Mouse (Mus musculus): Measurements from ENCODE around the gene Rassf5. TPM values are rescaled to one million over a fixed set of nuclear protein-coding genes. Genes with fewer than 3 reads are reported as not detected.
"Not testable (repeated sequence)": the region's sequence is repeated elsewhere in the genome, so short reads cannot be mapped to it uniquely, and the experiment has no call there.

The Rassf5 gene
- polyA plus RNA-seq, 1 experiment from 2014 or later = 1.2 TPM

DNA sequence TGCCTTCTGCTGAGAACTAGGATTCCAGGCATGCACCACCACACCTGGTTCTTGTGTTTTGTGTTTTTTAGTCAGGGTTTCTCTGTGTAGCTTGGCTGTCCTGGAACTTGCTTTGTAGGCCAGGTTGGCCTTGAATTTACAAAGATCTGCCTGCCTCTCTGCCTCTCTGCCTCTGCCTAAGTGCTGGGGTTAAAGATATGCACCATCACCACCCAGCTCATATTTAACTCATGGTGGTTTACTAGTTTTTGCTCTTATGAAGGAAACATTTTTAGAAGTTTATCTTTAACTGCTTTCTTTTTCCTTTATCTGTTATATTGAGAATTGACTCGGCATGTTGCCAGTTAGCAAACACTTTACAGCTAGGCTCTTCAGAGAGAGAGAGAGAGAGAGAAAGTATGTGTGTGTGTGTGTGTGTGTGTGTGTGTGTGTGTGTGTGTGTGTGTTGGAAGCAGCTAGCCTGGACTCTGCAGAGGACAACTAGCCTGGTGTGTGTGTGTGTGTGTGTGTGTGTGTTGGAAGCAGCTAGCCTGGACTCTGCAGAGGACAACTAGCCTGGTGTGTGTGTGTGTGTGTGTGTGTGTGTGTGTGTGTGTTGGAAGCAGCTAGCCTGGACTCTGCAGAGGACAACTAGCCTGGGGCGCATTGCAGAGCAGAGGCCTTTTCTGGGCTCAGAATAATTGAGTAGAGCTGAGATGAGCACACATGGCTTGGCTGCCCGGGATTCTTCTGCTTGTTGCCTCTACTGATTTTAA is 85.3 kb downstream of the Rassf5 start:
- H3K27ac ChIP-seq (replicated peaks); DNase-seq (ENCODE audit: low spot score); H3K4me3 ChIP-seq; H3K4me1 ChIP-seq; H3K27me3 ChIP-seq (replicated peaks; ENCODE audit: low read depth, poor library complexity, severe bottlenecking); H3K9me3 ChIP-seq: not testable (repeated sequence)
- WGBS = 94% methylated on average over 3 of the region's 3 CpGs
- peaks cover 80% of the 10 kb centered on the region for H3K36me3 ChIP-seq (replicated peaks)

DNA sequence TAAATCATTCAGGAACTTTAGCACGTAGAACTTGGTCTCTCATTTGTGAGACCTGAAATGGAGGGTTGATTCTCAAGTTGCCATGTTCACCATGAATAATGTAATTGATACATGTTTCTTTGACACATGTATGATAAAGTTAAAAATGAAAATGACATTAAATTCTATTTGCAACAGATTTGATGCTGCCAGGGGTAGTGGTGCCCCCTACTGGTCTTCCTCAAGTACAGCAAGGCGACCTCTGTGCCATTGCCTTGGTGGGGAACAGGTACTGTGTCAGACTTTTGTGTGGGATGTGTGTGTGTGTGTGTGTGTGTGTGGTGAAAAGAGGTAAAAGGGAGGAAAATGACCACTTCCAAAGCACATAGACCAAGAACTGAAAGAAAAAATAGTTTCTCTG is 89.6 kb downstream of the Rassf5 start:
- no peaks in the 10 kb centered on the region for H3K27me3 ChIP-seq (replicated peaks; ENCODE audit: low read depth, poor library complexity, severe bottlenecking)
- no peak overlapping the region for H3K4me3 ChIP-seq
- DNase-seq (ENCODE audit: low spot score) = peak; percentile 50
- H3K27ac ChIP-seq (replicated peaks) = no peak overlapping the region
- H3K36me3 ChIP-seq (replicated peaks) = peaks cover 37% of the 10 kb centered on the region
- H3K9me3 ChIP-seq = no peaks in the 10 kb centered on the region
- peaks cover 10% of the 10 kb centered on the region for H3K4me1 ChIP-seq
- WGBS = 57% methylated on average over 2 of the region's 2 CpGs

- peaks cover 13% of the 10 kb centered on the region for H3K36me3 ChIP-seq (replicated peaks)
- H3K9me3 ChIP-seq = no peaks in the 10 kb centered on the region
- H3K27ac ChIP-seq (replicated peaks) = peak within 1 kb of the TSS; percentile 90
- H3K4me3 ChIP-seq = peak within 1 kb of the TSS; percentile 89
- peak; percentile 93 for DNase-seq (ENCODE audit: low spot score)
- H3K27me3 ChIP-seq (replicated peaks; ENCODE audit: low read depth, poor library complexity, severe bottlenecking) = no peaks in the 10 kb centered on the region
- H3K4me1 ChIP-seq = peaks cover 10% of the 10 kb centered on the region
- under 1% methylated on average over 27 of the region's 27 CpGs for WGBS
These were observed 91.9 kb downstream of the Rassf5 start, which contains the start of gene Eif2d for GRCm38 (mm10) chr1:131153018-131153629. TSS of gene Eif2d (plus strand) at chr1:131153181.

DNA sequence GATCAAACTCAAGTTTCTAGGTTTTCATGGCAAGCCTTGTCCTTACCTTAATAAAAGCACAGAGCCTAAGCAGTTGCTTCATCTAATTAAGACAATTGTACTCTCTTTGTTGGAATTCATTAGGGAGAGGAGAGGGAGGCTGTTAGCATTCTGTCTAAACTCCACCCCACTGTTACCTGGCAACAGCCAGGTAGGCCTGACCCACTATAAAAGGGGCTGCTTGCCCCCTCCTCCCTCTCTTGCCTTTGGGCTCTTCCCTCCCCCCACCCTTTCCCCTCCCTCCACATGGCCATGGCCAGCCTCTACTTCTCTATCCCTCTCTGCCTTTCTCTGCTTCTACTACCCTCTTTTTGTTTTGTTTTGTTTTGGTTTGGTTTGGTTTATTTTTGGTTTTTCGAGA is 95.6 kb downstream of the Rassf5 start:
- no peaks in the 10 kb centered on the region for H3K9me3 ChIP-seq
- DNase-seq (ENCODE audit: low spot score) = no peak
- peaks cover 10% of the 10 kb centered on the region for H3K4me1 ChIP-seq
- 69% methylated on average over 1 of the region's 1 CpGs for WGBS
- H3K27me3 ChIP-seq (replicated peaks; ENCODE audit: low read depth, poor library complexity, severe bottlenecking) = no peaks in the 10 kb centered on the region
- no peaks in the 10 kb centered on the region for H3K36me3 ChIP-seq (replicated peaks)
- no peak overlapping the region for H3K27ac ChIP-seq (replicated peaks)
- no peak overlapping the region for H3K4me3 ChIP-seq

DNA sequence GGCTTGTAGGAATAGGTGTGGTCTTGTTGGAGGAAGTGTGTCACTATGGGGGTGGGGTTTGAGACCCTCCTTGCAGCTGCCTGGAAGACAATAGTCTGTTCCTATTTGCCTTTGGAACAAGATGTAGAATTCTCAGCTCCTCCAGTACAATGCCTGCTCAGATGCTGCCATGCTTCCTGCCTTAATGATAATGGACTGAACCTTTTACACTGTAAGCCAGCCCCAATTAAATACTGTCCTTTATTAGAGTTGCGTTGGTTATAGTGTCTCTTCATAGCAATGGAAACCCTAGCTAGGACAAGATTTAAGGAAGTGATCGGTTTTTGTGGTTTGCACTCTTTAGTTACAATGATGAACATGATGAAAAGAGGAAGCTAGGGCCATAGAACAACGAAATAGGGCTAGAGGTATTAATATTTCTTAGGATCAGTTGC is 98.9 kb downstream of the Rassf5 start:
- H3K4me3 ChIP-seq = no peak overlapping the region
- no peaks in the 10 kb centered on the region for H3K9me3 ChIP-seq
- DNase-seq (ENCODE audit: low spot score) = no peak
- no peaks in the 10 kb centered on the region for H3K36me3 ChIP-seq (replicated peaks)
- WGBS = 88% methylated on average over 3 of the region's 3 CpGs
- H3K27me3 ChIP-seq (replicated peaks; ENCODE audit: low read depth, poor library complexity, severe bottlenecking) = no peaks in the 10 kb centered on the region
- H3K27ac ChIP-seq (replicated peaks) = no peak overlapping the region
- no peaks in the 10 kb centered on the region for H3K4me1 ChIP-seq

- not testable (repeated sequence) for H3K36me3 ChIP-seq (replicated peaks); H3K9me3 ChIP-seq; H3K4me3 ChIP-seq; H3K4me1 ChIP-seq; DNase-seq (ENCODE audit: low spot score); H3K27me3 ChIP-seq (replicated peaks; ENCODE audit: low read depth, poor library complexity, severe bottlenecking); H3K27ac ChIP-seq (replicated peaks)
- WGBS = 85% methylated on average over 3 of the region's 3 CpGs
These were observed 99.8 kb downstream of the Rassf5 start for GRCm38 (mm10) chr1:131145222-131145621.

DNA sequence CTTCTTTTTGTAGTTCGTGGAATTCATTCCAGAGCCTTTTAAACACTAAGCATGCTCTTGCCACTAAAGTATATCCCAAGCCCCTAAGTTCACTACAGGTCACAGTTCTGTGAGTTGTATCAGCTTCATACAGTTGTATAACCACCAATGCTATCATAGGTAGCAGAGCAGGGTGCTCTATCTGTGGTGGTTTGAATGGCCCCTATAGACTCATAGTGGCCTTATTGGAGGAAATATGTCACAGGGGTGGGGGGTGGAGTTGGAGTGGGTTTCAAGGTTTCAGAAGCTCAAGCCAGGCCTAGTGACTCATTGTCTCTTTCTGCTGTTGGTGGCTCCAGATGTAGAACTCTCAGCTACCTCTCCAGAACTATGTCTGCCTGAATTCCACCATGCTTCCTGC is 102.6 kb downstream of the Rassf5 start:
- DNase-seq (ENCODE audit: low spot score) = no peak
- Histone ChIP-seq H3K4me1 (peaks cover 10% of the 10 kb centered on the region), H3K36me3 (replicated peaks) (no peaks in the 10 kb centered on the region), H3K9me3 (no peaks in the 10 kb centered on the region), H3K27me3 (replicated peaks; ENCODE audit: low read depth, poor library complexity, severe bottlenecking) (no peaks in the 10 kb centered on the region), H3K4me3 (no peak overlapping the region), H3K27ac (replicated peaks) (no peak overlapping the region)
- WGBS = 83% methylated on average over 1 of the region's 1 CpGs

DNA sequence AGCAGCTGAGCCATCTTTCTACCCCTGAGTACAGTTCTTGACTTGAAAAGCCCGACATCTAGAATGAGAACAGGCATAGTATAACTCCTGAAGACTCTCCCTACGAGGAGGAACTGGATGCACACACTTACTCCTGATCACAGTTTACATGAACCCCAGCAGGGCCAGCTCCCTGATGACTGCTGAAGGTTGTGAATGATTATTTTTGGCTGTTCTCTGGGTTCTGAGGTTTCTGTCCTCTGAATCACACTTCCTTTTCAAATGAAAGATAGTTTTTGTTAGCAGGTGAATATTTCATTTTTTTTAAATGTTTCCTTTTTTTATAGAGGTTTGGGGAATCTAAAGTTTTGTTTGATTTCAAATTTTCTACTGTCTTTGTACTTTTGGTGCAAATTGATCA is 103.6 kb downstream of the Rassf5 start:
- no peak overlapping the region for H3K4me3 ChIP-seq
- no peaks in the 10 kb centered on the region for H3K36me3 ChIP-seq (replicated peaks)
- peaks cover 20% of the 10 kb centered on the region for H3K4me1 ChIP-seq
- DNase-seq (ENCODE audit: low spot score) = no peak
- H3K27me3 ChIP-seq (replicated peaks; ENCODE audit: low read depth, poor library complexity, severe bottlenecking) = no peaks in the 10 kb centered on the region
- no peaks in the 10 kb centered on the region for H3K9me3 ChIP-seq
- 71% methylated on average over 2 of the region's 2 CpGs for WGBS
- no peak overlapping the region for H3K27ac ChIP-seq (replicated peaks)

DNA sequence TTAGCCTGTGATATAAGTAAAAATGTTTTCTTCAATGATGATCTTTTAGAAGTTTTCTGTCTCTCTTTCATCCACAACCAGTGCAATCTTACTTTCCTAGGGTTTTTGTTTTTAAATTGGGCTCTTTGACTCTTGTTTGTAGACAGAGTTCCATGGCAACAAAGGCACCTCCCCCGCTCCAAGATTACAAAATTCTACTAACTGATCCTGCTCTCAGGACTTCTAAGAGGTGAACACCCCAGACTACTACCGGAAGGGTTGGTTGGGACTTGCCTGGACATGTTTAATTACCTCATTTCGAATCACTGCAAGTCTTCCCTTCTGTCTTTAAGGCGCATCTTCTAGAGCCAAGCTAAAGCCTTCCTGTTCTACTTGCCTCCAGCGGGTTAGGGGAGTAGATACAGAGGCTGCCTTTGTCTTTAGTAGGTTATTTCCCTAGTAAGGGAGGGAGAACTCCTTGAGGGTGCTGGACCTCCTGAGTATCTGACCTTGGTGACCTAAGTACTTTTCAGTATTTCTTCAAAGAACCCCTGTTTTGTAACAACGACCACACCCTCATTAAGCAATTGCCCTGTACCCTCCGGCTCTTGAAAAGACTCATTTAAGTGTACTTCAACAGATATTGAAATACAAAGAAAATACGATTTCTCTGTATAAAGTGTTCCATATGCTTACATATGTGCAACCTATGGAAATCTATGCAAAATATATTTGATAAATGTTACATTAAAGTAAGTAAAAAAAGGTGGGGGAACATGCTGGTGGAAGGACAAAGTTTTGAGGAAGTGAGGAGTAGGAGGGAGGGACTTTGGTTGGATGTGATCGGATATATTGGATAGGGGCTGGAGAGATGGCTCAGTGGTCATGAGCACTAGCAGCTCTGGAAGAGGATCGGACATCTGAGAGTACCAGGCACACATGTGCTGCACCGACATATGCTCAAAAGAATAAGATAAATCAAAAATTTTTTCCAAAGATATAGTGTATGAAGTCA is 105.7 kb downstream of the Rassf5 start:
- Histone ChIP-seq H3K27ac (replicated peaks) (peak overlapping the region; percentile 90; the same call in 1 of the 2 replicates), H3K27me3 (replicated peaks; ENCODE audit: low read depth, poor library complexity, severe bottlenecking) (no peaks in the 10 kb centered on the region), H3K4me3 (peak overlapping the region; percentile 76), H3K9me3 (no peaks in the 10 kb centered on the region), H3K4me1 (peaks cover 33% of the 10 kb centered on the region), H3K36me3 (replicated peaks) (no peaks in the 10 kb centered on the region; the same call in 1 of the 2 replicates)
- 51% methylated on average over 11 of the region's 11 CpGs for WGBS
- DNase-seq (ENCODE audit: low spot score) = no peak

DNA sequence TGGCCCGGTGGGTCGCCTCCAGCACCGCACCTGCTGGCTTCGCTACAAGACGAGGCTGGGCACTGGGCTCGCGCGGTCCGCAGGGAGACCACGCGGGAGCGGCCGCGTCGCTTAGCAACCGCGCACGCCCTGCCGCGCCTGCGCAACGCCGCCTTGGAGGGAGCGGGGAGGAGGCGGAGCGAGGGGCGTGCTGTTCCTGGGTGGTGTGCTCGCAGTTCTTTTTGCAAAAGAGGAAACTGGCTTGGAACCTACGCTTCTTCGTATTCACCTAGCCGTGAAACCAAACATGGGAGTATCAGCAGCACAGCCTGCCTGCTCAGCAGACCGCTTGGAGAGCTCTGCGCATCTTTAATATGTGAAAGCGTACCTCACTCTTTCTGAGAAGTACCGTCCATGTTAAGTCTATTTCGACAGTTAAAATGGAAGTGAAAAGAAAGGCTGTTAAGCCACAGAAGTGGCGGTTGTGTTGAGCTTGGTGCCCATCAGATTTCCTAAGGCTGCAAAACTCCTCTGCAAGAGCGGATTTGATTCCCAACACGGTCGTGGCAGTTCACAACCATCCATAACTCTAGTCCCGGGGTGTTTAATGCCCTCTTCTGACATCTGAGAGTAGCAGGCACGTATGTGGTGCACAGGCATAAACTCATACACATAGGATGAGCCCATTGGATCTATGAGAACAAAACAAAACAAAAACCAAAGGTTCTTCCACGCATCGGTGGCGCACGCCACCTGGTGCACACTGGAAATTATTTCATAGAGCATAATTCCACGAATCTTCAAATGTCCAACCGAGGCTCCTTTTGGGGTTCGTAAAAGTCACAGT is 106.7 kb downstream of the Rassf5 start, which contains the start of gene Dyrk3:
Gene Dyrk3 (minus strand): TSS at position 150 of the 826 bp plus-strand sequence.
- DNase-seq (ENCODE audit: low spot score) = peak; percentile 95
- Histone ChIP-seq H3K4me1 (peaks cover 33% of the 10 kb centered on the region), H3K36me3 (replicated peaks) (no peaks in the 10 kb centered on the region; the same call in 1 of the 2 replicates)

DNA sequence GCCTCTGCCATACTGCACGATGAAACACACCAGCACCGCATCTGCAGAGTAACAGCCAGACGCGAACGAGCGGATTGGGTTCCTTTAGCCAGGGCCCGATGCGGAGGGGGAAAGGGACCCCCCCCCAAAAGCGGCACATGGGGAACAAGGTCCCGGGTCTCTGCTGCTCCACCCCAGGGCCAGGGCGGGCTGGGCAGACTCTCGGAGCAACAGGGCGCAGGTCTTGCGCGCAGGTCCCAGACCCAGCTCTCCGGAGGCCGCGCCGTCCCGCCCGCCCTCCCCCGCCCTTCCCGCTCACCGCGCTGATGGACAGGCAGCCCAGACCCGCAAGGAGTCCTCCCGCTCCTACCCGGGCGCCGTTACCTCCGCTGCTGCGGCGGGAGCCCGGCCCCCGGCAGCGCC is 107.3 kb downstream of the Rassf5 start:
- DNase-seq (ENCODE audit: low spot score) = no peak
- Histone ChIP-seq H3K4me1 (peaks cover 33% of the 10 kb centered on the region), H3K27ac (replicated peaks) (peak overlapping the region; percentile 90), H3K4me3 (peak overlapping the region; percentile 76), H3K36me3 (replicated peaks) (peaks cover 7% of the 10 kb centered on the region), H3K9me3 (no peaks in the 10 kb centered on the region), H3K27me3 (replicated peaks; ENCODE audit: low read depth, poor library complexity, severe bottlenecking) (no peaks in the 10 kb centered on the region)
- WGBS = under 1% methylated on average over 36 of the region's 36 CpGs

More for the DNA sequence above, 106.7 kb downstream of the Rassf5 start, which contains the start of gene Dyrk3:
- Histone ChIP-seq H3K27me3 (replicated peaks; ENCODE audit: low read depth, poor library complexity, severe bottlenecking) (no peaks in the 10 kb centered on the region), H3K4me3 (peak within 1 kb of the TSS; percentile 76), H3K27ac (replicated peaks) (peak within 1 kb of the TSS; percentile 90), H3K9me3 (no peaks in the 10 kb centered on the region)
- WGBS = 7% methylated on average over 49 of the region's 49 CpGs
